Comparison of ENCODE assay signal across 20 mouse cellular contexts in the genomic region with DNA sequence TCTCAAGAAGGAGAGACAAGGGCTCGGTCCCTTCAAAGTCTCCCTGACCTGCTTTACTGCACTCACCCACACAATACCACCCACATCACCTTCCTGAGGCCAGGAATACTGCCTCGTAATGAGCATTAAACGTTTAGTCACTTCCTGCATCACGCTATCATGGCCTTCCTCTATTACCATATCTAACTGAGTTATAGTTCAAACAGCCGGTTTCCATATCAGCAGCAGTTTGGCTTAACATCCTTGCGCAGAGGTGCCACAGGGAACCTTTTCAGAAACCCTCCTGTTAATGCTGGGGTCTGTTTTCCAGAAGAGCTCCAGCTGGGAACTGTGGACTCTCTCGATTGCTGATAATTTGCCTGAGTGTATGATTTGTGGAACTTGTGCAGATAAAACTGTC. TPM values are rescaled to one million over a fixed set of nuclear protein-coding genes. Genes with fewer than 3 reads are reported as not detected.
DNase-seq lines count a peak whose midpoint lies in the region; ATAC-seq and TF ChIP-seq lines count a peak whose summit lies in the region.
"Had no signal": no experiment of that assay in that cellular context is flagged by ENCODE, and none has a peak within 500 bp of the region (broad histone marks: within the 10 kb centered on the region; RNA-seq: fewer than 3 reads in every experiment).

No protein-coding gene starts in this region.

- H3K4me1 ChIP-seq in heart, embryonic 12.5 days (replicated peaks) = peaks cover 14% of the 10 kb centered on the region
- no peaks in the 10 kb centered on the region for H3K4me1 ChIP-seq in kidney, postnatal 0 days (replicated peaks; ENCODE audit: insufficient read depth, low read length)
- H3K4me1 ChIP-seq: embryonic facial prominence, embryonic 13.5 days; hindbrain, embryonic 13.5 days; stomach, embryonic 15.5 days had no signal

- no peaks in the 10 kb centered on the region for H3K36me3 ChIP-seq in heart, embryonic 12.5 days
- H3K36me3 ChIP-seq in kidney, postnatal 0 days (ENCODE audit: insufficient read depth, low read length) = no peaks in the 10 kb centered on the region
- H3K36me3 ChIP-seq: embryonic facial prominence, embryonic 13.5 days; hindbrain, embryonic 13.5 days; liver, embryonic 13.5 days; stomach, embryonic 15.5 days had no signal

- H3K4me3 ChIP-seq in heart, embryonic 12.5 days = no peak overlapping the region
- H3K4me3 ChIP-seq in kidney, postnatal 0 days (replicated peaks; ENCODE audit: low read depth, low read length) = no peak overlapping the region
- H3K4me3 ChIP-seq: embryonic facial prominence, embryonic 13.5 days; gastrocnemius, adult 2 months; heart, adult 2 months; hindbrain, embryonic 13.5 days; liver, embryonic 13.5 days; stomach, embryonic 15.5 days had no signal

- no peaks in the 10 kb centered on the region for H3K27me3 ChIP-seq in heart, embryonic 12.5 days (replicated peaks)
- H3K27me3 ChIP-seq in kidney, postnatal 0 days (ENCODE audit: insufficient read depth, low read length) = no peaks in the 10 kb centered on the region
- H3K27me3 ChIP-seq: CH12.LX; embryonic facial prominence, embryonic 13.5 days; hindbrain, embryonic 13.5 days; liver, embryonic 13.5 days; stomach, embryonic 15.5 days had no signal

- peak overlapping the region; percentile 28; the same call in 1 of the 2 replicates for H3K4me2 ChIP-seq in heart, embryonic 12.5 days
- no peak overlapping the region for H3K4me2 ChIP-seq in kidney, postnatal 0 days (ENCODE audit: low read length)
- H3K4me2 ChIP-seq: embryonic facial prominence, embryonic 13.5 days; hindbrain, embryonic 13.5 days; liver, embryonic 13.5 days; stomach, embryonic 15.5 days had no signal

- 0 out of 2 replicates have a peak overlapping the region, but pooled peaks have one; percentile 10 for H3K27ac ChIP-seq in heart, embryonic 12.5 days (ENCODE audit: poor library complexity, severe bottlenecking)
- H3K27ac ChIP-seq in kidney, postnatal 0 days = no peak overlapping the region
- H3K27ac ChIP-seq: embryonic facial prominence, embryonic 13.5 days; gastrocnemius, adult 2 months; heart, adult 2 months; hindbrain, embryonic 13.5 days; liver, embryonic 13.5 days; stomach, embryonic 15.5 days had no signal

- no peaks in the 10 kb centered on the region for H3K9me3 ChIP-seq in heart, embryonic 12.5 days (replicated peaks)
- no peaks in the 10 kb centered on the region for H3K9me3 ChIP-seq in kidney, postnatal 0 days (replicated peaks; ENCODE audit: low read length)
- H3K9me3 ChIP-seq: embryonic facial prominence, embryonic 13.5 days; hindbrain, embryonic 13.5 days; liver, embryonic 13.5 days; stomach, embryonic 15.5 days had no signal

- ATAC-seq in heart, embryonic 12.5 days (ENCODE audit: insufficient number of reproducible peaks, low FRiP score) = no peak
- no peak for ATAC-seq in kidney, postnatal 0 days (replicated peaks; ENCODE audit: low FRiP score, low read depth)
- 0 out of 2 replicates have a peak, but pooled peaks have one; percentile 32 for ATAC-seq in megakaryocyte, adult 5-6 weeks (ENCODE audit: poor library complexity, severe bottlenecking)
- no peak for ATAC-seq in frontal cortex, adult (ENCODE audit: low TSS enrichment)
- ATAC-seq: forebrain, postnatal 0 days had no signal

- no peak for TF ChIP-seq CTCF in kidney, postnatal 0 days (IDR thresholded peaks at IDR 0.05; ENCODE audit: low read depth)

- DNase-seq in heart, adult 18-20 months = no peak
- peak; percentile 8 for DNase-seq in kidney, postnatal 0 days (ENCODE audit: low spot score)
- DNase-seq in kidney, adult 18-20 months = no peak
- DNase-seq in liver = no peak
- DNase-seq in left cerebral cortex, adult 9 months (ENCODE audit: low spot score in 2 of 2) = no peak
- DNase-seq: adrenal gland, postnatal 14 days; cerebellum, adult 18-20 months; forebrain, postnatal 0 days; gastrocnemius, adult 2 months; heart, adult 2 months; kidney, adult 2 months; liver, embryonic 13.5 days; thymus, postnatal 14 days had no signal

- WGBS in heart, embryonic 12.5 days = 37% methylated on average over 7 of the region's 7 CpGs
- WGBS in kidney, postnatal 0 days = 41% methylated on average over 7 of the region's 7 CpGs

- H3K9ac ChIP-seq in heart, embryonic 12.5 days = no peak overlapping the region
- H3K9ac ChIP-seq in kidney, postnatal 0 days (ENCODE audit: low read depth, low read length) = no peak overlapping the region
- H3K9ac ChIP-seq: embryonic facial prominence, embryonic 13.5 days; forebrain, postnatal 0 days; hindbrain, embryonic 13.5 days; liver, embryonic 13.5 days; stomach, embryonic 15.5 days had no signal

RNA-seq across cellular contexts. Expression of a gene that starts 52.1 kb away (rescaled TPM):
- polyA plus RNA-seq in heart, embryonic 12.5 days (2016; fragmentation: Nextera tagmentation; extraction: Ambion mirVana) = 22.4 and 23.8 TPM in 2 replicates
- 10 to 100 TPM; 25.9 to 33.9 TPM for total RNA-seq in heart, adult 18-20 months (2021)
- 23.8 and 28.6 TPM in 2 replicates for polyA plus RNA-seq in kidney, postnatal 0 days (2015; fragmentation: Nextera tagmentation; extraction: Ambion mirVana)
- 5.7 and 11.9 TPM in 2 replicates for total RNA-seq in megakaryocyte, adult 5-6 weeks (2015)
- total RNA-seq in megakaryocyte, adult 5-6 weeks (2017) = 11.6 and 14.3 TPM in 2 replicates
